Mouse (Mus musculus): Measurements from ENCODE around the gene Fbxw21. TPM values are rescaled to one million over a fixed set of nuclear protein-coding genes. Genes with fewer than 3 reads are reported as not detected.

Gene Fbxw21
- polyA plus RNA-seq, 1 experiment from 2014 or later: not detected

GRCm38 (mm10) chr9:109090446-109090845 lies 71.4 kb downstream of the Fbxw21 start:
- 95% methylated on average over 15 of the region's 15 CpGs for WGBS (ENCODE audit: missing documents)
- Histone ChIP-seq H3K4me3 (ENCODE audit: inconsistent target) (no peak overlapping the region), H3K27ac (no peak overlapping the region), H3K36me3 (ENCODE audit: inconsistent target) (peaks cover 34% of the 10 kb centered on the region), H3K79me2 (ENCODE audit: inconsistent target) (no peaks in the 10 kb centered on the region; the same call in 1 of the 2 replicates)

Other genes with a start within 250 kb of the Fbxw21 start
- gene Tmem89, start 247.4 kb downstream of the Fbxw21 start, polyA plus RNA-seq (2018): not detected in 3 replicates
- 93.6 to 149 TPM (median 105 TPM) in 3 replicates for gene Uqcrc1, start 225.4 kb downstream of the Fbxw21 start, polyA plus RNA-seq (2018)
- gene Col7a1, start 208.5 kb downstream of the Fbxw21 start, polyA plus RNA-seq (2018): 0.11 to 0.42 TPM (median 0.14 TPM) in 3 replicates
- gene Ucn2, start 176.0 kb downstream of the Fbxw21 start, polyA plus RNA-seq (2018): not detected in 3 replicates
- gene Pfkfb4, start 170.3 kb downstream of the Fbxw21 start, polyA plus RNA-seq (2018): 23.2 to 27.5 TPM (median 24.0 TPM) in 3 replicates
- gene Shisa5, start 123.5 kb downstream of the Fbxw21 start, polyA plus RNA-seq (2018): 392 to 901 TPM (median 421 TPM) in 3 replicates
- gene Trex1, start 102.3 kb downstream of the Fbxw21 start, polyA plus RNA-seq (2018): 60.4 to 194 TPM (median 98.8 TPM) in 3 replicates
- 6.3 to 9.1 TPM (median 6.5 TPM) in 3 replicates for gene Atrip, start 87.9 kb downstream of the Fbxw21 start, polyA plus RNA-seq (2018)
- gene Ccdc51, start 79.5 kb downstream of the Fbxw21 start, polyA plus RNA-seq (2018): 2.5 to 7.4 TPM (median 5.7 TPM) in 3 replicates
- 294 to 336 TPM (median 314 TPM) in 3 replicates for gene Tma7, start 79.5 kb downstream of the Fbxw21 start, polyA plus RNA-seq (2018)
- gene Plxnb1, start 66.7 kb downstream of the Fbxw21 start, polyA plus RNA-seq (2018): not detected in 3 replicates
- not detected in 3 replicates for gene Fbxw13, start 33.9 kb upstream of the Fbxw21 start, polyA plus RNA-seq (2018)
- gene Fbxw20, start 72.7 kb upstream of the Fbxw21 start, polyA plus RNA-seq (2018): not detected in 3 replicates
- gene Fbxw14, start 125.6 kb upstream of the Fbxw21 start, polyA plus RNA-seq (2018): not detected in 3 replicates
- gene Fbxw28, start 177.6 kb upstream of the Fbxw21 start, polyA plus RNA-seq (2018): not detected in 3 replicates
- not detected in 3 replicates for gene Fbxw22, start 242.3 kb upstream of the Fbxw21 start, polyA plus RNA-seq (2018)